Mouse (Mus musculus): ENCODE measurements around the gene Rps8.

The Rps8 gene

GRCm38 (mm10) chr4:117115592-117115991 lies 40.5 kb downstream of the Rps8 start:
- in situ Hi-C loops (cut with MboI; ENCODE audit: low pct_unique_long_range_greater_than_20kb in 1 of 2, low sequenced_read_pairs in 2 of 2, unreplicated experiment in 1 of 2): no loop called here

GRCm38 (mm10) chr4:117113237-117113636 lies 42.8 kb downstream of the Rps8 start:
- in situ Hi-C loops (cut with MboI; ENCODE audit: low pct_unique_long_range_greater_than_20kb in 1 of 2, low sequenced_read_pairs in 2 of 2, unreplicated experiment in 1 of 2): no loop called here

GRCm38 (mm10) chr4:117110985-117111384 lies 45.1 kb downstream of the Rps8 start:
- in situ Hi-C loops (cut with MboI; ENCODE audit: low pct_unique_long_range_greater_than_20kb in 1 of 2, low sequenced_read_pairs in 2 of 2, unreplicated experiment in 1 of 2): no loop called here

- in situ Hi-C loops (cut with MboI; ENCODE audit: low pct_unique_long_range_greater_than_20kb in 1 of 2, low sequenced_read_pairs in 2 of 2, unreplicated experiment in 1 of 2): no loop called here
These were observed 45.8 kb downstream of the Rps8 start for GRCm38 (mm10) chr4:117110249-117110648.

GRCm38 (mm10) chr4:117109330-117109729 lies 46.7 kb downstream of the Rps8 start:
- in situ Hi-C loops (cut with MboI; ENCODE audit: low pct_unique_long_range_greater_than_20kb in 1 of 2, low sequenced_read_pairs in 2 of 2, unreplicated experiment in 1 of 2): loop anchor here in 1 of 2 experiments (5.0 kb wide), 1 partner anchor 33 kb away; no protein-coding TSS in a partner anchor

- in situ Hi-C loops (cut with MboI; ENCODE audit: low pct_unique_long_range_greater_than_20kb in 1 of 2, low sequenced_read_pairs in 2 of 2, unreplicated experiment in 1 of 2): loop anchor here in 1 of 2 experiments (5.0 kb wide), 1 partner anchor 34 kb away; no protein-coding TSS in a partner anchor
These were observed 47.6 kb downstream of the Rps8 start for GRCm38 (mm10) chr4:117108524-117108849.

GRCm38 (mm10) chr4:117107813-117108523 lies 48.1 kb downstream of the Rps8 start:
- in situ Hi-C loops (cut with MboI; ENCODE audit: low pct_unique_long_range_greater_than_20kb in 1 of 2, low sequenced_read_pairs in 2 of 2, unreplicated experiment in 1 of 2): loop anchor here in 1 of 2 experiments (5.0 kb wide), 1 partner anchor 34 kb away; no protein-coding TSS in a partner anchor

- in situ Hi-C loops (cut with MboI; ENCODE audit: low pct_unique_long_range_greater_than_20kb in 1 of 2, low sequenced_read_pairs in 2 of 2, unreplicated experiment in 1 of 2): loop anchor here in 1 of 2 experiments (5.0 kb wide), 1 partner anchor 37 kb away; no protein-coding TSS in a partner anchor
These were observed 50.9 kb downstream of the Rps8 start for GRCm38 (mm10) chr4:117105127-117105526.

- in situ Hi-C loops (cut with MboI; ENCODE audit: low pct_unique_long_range_greater_than_20kb in 1 of 2, low sequenced_read_pairs in 2 of 2, unreplicated experiment in 1 of 2): loop anchor here (5.0 kb wide), 1 partner anchor 38 kb away; no protein-coding TSS in a partner anchor
These were observed 51.4 kb downstream of the Rps8 start for GRCm38 (mm10) chr4:117104672-117105071.
